Mouse (Mus musculus) brain, embryonic 14.5 days (tissue): Measurements from ENCODE around the gene Cpeb2.

ENCODE experiments used
- CTCF ChIP-seq: fragments of 200-500 bp; IDR thresholded peaks from 2 replicates; pipeline ENCODE4 v1.5.1; 2012; ENCODE audit warnings: inconsistent platforms, mild to moderate bottlenecking, moderate library complexity, borderline replicate concordance; ENCODE audit not compliant: insufficient read depth, insufficient read length; ENCODE audit errors: extremely low read depth
- POLR2A ChIP-seq: fragments of 200-500 bp; IDR thresholded peaks from 2 replicates; pipeline ENCODE4 v1.6.1; 2012; ENCODE audit warnings: mild to moderate bottlenecking, inconsistent platforms, borderline replicate concordance; ENCODE audit not compliant: poor library complexity, insufficient read depth, insufficient read length, severe bottlenecking; ENCODE audit errors: extremely low read depth

GRCm38 (mm10) chr5:43277982-43278381 lies 45.0 kb downstream of the Cpeb2 start:
- TF ChIP-seq CTCF, result no peak
- no peak for TF ChIP-seq POLR2A
